Mouse (Mus musculus): ENCODE data around the gene Klre1. TPM values are rescaled to one million over a fixed set of nuclear protein-coding genes. Genes with fewer than 3 reads are reported as not detected.
"Not testable (repeated sequence)": the region's sequence is repeated elsewhere in the genome, so short reads cannot be mapped to it uniquely, and the experiment has no call there.

Gene Klre1
- polyA plus RNA-seq, 1 experiment from 2014 or later = not detected

- WGBS = 71% methylated on average over 3 of the region's 3 CpGs
- Histone ChIP-seq H3K4me1 (no peaks in the 10 kb centered on the region), H3K27ac (replicated peaks) (no peak within 1 kb of the TSS), H3K4me3 (replicated peaks) (no peak within 1 kb of the TSS), H3K4me2 (replicated peaks) (no peak within 1 kb of the TSS), H3K36me3 (no peaks in the 10 kb centered on the region), H3K9ac (no peak within 1 kb of the TSS), H3K9me3 (replicated peaks) (no peaks in the 10 kb centered on the region), H3K27me3 (no peaks in the 10 kb centered on the region)
- no peak for ATAC-seq (ENCODE audit: insufficient number of reproducible peaks, low FRiP score, low TSS enrichment, low read depth)
Measured at GRCm38 (mm10) chr6:129591508-129591907, 13.8 kb downstream of the Klre1 start, which contains the start of gene Klrd1. Gene Klrd1, plus strand, starts transcription at chr6:129591782.

DNA sequence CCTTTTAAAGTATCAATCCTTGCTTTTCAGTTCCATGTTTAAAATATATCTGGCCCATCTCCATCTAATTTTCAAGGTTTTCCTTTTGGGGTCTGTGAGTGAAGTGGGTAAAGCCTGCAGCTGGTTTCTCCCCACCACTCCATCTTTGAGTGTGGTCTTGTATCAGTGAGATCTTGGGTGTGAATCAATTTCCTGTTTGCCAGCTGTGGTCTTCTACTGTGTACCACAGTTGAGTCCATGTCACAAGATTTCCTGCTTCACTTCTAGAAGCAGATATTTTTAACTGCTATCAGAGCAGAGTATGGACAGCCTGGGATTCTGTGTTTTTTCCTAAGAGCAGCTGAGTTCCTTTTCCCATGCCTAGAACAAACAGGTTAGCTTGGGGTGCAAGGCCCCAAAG, 30.7 kb downstream of the Klre1 start:
- no peak for ATAC-seq (ENCODE audit: insufficient number of reproducible peaks, low FRiP score, low TSS enrichment, low read depth)

DNA sequence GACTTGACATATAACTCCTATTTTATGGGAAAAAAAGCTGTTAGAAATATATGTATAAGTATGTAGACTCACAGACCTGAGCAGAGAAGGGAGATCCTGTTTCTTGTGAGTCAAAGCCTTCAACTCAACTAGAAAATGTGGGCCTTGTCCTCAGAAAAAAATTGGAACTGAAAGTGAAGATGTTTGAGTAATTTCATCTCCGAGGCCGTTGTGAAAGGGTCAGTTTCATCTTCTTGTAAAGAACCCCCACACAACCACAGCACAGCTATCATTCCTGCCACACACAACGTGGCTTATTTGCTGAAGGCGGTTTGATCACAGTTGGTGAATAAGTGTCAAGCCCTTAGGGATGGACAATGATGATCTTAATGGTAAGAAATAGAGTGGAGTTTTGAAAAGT, 46.0 kb downstream of the Klre1 start, which contains the start of gene Klrk1:
Gene Klrk1 (minus strand): TSS at position 130 of the 400 bp plus-strand sequence.
- Histone ChIP-seq H3K9me3 (replicated peaks) (no peaks in the 10 kb centered on the region), H3K4me3 (replicated peaks) (no peak within 1 kb of the TSS), H3K27ac (replicated peaks) (no peak within 1 kb of the TSS), H3K36me3 (no peaks in the 10 kb centered on the region), H3K9ac (no peak within 1 kb of the TSS), H3K4me2 (replicated peaks) (no peak within 1 kb of the TSS), H3K27me3 (no peaks in the 10 kb centered on the region), H3K4me1 (no peaks in the 10 kb centered on the region)
- WGBS = 72% methylated on average over 4 of the region's 4 CpGs
- no peak for ATAC-seq (ENCODE audit: insufficient number of reproducible peaks, low FRiP score, low TSS enrichment, low read depth)

More for the DNA sequence above, 30.7 kb downstream of the Klre1 start:
- Histone ChIP-seq H3K27ac (replicated peaks) (no peak overlapping the region), H3K27me3 (no peaks in the 10 kb centered on the region), H3K4me2 (replicated peaks) (no peak overlapping the region), H3K4me1 (no peaks in the 10 kb centered on the region), H3K36me3 (no peaks in the 10 kb centered on the region), H3K9ac (no peak overlapping the region), H3K9me3 (replicated peaks) (no peaks in the 10 kb centered on the region), H3K4me3 (replicated peaks) (no peak overlapping the region)

GRCm38 (mm10) chr6:129631046-129631445, 53.3 kb downstream of the Klre1 start:
- H3K27ac ChIP-seq (replicated peaks); H3K9ac ChIP-seq; H3K27me3 ChIP-seq; H3K4me2 ChIP-seq (replicated peaks); H3K4me1 ChIP-seq; ATAC-seq (ENCODE audit: insufficient number of reproducible peaks, low FRiP score, low TSS enrichment, low read depth); H3K9me3 ChIP-seq (replicated peaks); H3K36me3 ChIP-seq; H3K4me3 ChIP-seq (replicated peaks): not testable (repeated sequence)
- 80% methylated on average over 2 of the region's 2 CpGs for WGBS

Other genes with a start within 250 kb of the Klre1 start
- gene 4922502D21Rik, start 246.1 kb upstream of the Klre1 start, polyA plus RNA-seq (2015; fragmentation: Nextera tagmentation; extraction: Ambion mirVana) = 0.41 and 0.47 TPM in 2 replicates
- gene Clec12a, start 235.2 kb upstream of the Klre1 start, polyA plus RNA-seq (2015; fragmentation: Nextera tagmentation; extraction: Ambion mirVana) = 2.5 and 2.7 TPM in 2 replicates
- gene Clec12b, start 192.0 kb upstream of the Klre1 start, polyA plus RNA-seq (2015; fragmentation: Nextera tagmentation; extraction: Ambion mirVana) = 0.11 TPM in 1 of 2 replicates, not detected in the other
- gene Clec1b, start 180.6 kb upstream of the Klre1 start, polyA plus RNA-seq (2015; fragmentation: Nextera tagmentation; extraction: Ambion mirVana) = 0.33 and 0.57 TPM in 2 replicates
- 0.08 TPM in 1 of 2 replicates, not detected in the other for gene Clec9a, start 169.0 kb upstream of the Klre1 start, polyA plus RNA-seq (2015; fragmentation: Nextera tagmentation; extraction: Ambion mirVana)
- gene Clec1a, start 125.9 kb upstream of the Klre1 start, polyA plus RNA-seq (2015; fragmentation: Nextera tagmentation; extraction: Ambion mirVana) = 2.4 and 2.5 TPM in 2 replicates
- not detected in 2 replicates for gene Olr1, start 70.7 kb upstream of the Klre1 start, polyA plus RNA-seq (2015; fragmentation: Nextera tagmentation; extraction: Ambion mirVana)
- not detected in 2 replicates for gene Tmem52b, start 65.3 kb upstream of the Klre1 start, polyA plus RNA-seq (2015; fragmentation: Nextera tagmentation; extraction: Ambion mirVana)
- 53.2 and 54.4 TPM in 2 replicates for gene Gabarapl1, start 44.7 kb upstream of the Klre1 start, polyA plus RNA-seq (2015; fragmentation: Nextera tagmentation; extraction: Ambion mirVana)
- 0.37 TPM in 1 of 2 replicates, not detected in the other for gene Klrd1, start 13.9 kb downstream of the Klre1 start, polyA plus RNA-seq (2015; fragmentation: Nextera tagmentation; extraction: Ambion mirVana)
- 0.16 TPM in 1 of 2 replicates, not detected in the other for gene Klrk1, start 46.0 kb downstream of the Klre1 start, polyA plus RNA-seq (2015; fragmentation: Nextera tagmentation; extraction: Ambion mirVana)
- gene Klrc3, start 65.4 kb downstream of the Klre1 start, polyA plus RNA-seq (2015; fragmentation: Nextera tagmentation; extraction: Ambion mirVana) = not detected in 2 replicates
- gene Klrc2, start 82.8 kb downstream of the Klre1 start, polyA plus RNA-seq (2015; fragmentation: Nextera tagmentation; extraction: Ambion mirVana) = not detected in 2 replicates
- gene Klrc1, start 101.1 kb downstream of the Klre1 start, polyA plus RNA-seq (2015; fragmentation: Nextera tagmentation; extraction: Ambion mirVana) = 0.24 TPM in 1 of 2 replicates, not detected in the other
- gene Klri1, start 139.2 kb downstream of the Klre1 start, polyA plus RNA-seq (2015; fragmentation: Nextera tagmentation; extraction: Ambion mirVana) = not detected in 2 replicates
- not detected in 2 replicates for gene Klri2, start 162.6 kb downstream of the Klre1 start, polyA plus RNA-seq (2015; fragmentation: Nextera tagmentation; extraction: Ambion mirVana)
- not detected in 2 replicates for gene Gm156, start 206.4 kb downstream of the Klre1 start, polyA plus RNA-seq (2015; fragmentation: Nextera tagmentation; extraction: Ambion mirVana)

Data from embryonic facial prominence, embryonic 15.5 days (tissue).